Mouse (Mus musculus): Measurements from ENCODE around the gene Ptprj.

GRCm38 (mm10) chr2:90490279-90491046 is 90.0 kb downstream of the Ptprj start:
- TF ChIP-seq CTCF (IDR thresholded peaks at IDR 0.05) = no peak
- no peak for TF ChIP-seq EP300 (IDR thresholded peaks at IDR 0.05)

Data from lung, postnatal 0 days (tissue).